Mouse (Mus musculus): ENCODE measurements around the gene Sphkap. TPM values are rescaled to one million over a fixed set of nuclear protein-coding genes. Genes with fewer than 3 reads are reported as not detected.

The Sphkap gene
- 0.38 and 0.48 TPM in 2 replicates for polyA plus RNA-seq (2015; fragmentation: Nextera tagmentation; extraction: Ambion mirVana)

DNA sequence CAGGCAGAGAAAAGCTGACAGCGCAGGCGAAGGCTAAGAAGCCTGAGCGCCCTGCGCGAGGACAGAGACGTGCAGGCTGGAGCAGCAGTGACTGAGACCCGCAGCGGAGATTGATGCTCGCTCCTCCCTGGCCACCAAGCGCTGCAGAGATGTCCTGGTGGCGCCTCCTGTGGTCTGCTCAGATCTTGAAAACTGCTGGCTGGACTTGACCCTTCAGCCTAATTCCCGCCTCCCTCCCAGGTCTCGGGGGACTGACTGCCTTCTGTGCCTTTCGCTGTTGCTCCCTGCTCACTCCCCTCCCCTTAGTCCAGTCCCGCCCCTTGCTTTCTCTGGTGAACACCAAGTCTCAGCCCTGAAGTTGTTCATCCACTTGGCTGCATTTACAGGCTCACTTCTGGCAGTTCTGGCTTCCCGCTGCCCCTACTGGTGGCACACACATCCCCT lies at the start of gene Sphkap:
TSS of gene Sphkap (minus strand) at position 180 of the 444 bp plus-strand sequence.
- Histone ChIP-seq H3K4me3 (ENCODE audit: low read depth, low read length) (peak within 1 kb of the TSS; percentile 21), H3K9ac (ENCODE audit: low read depth, low read length) (no peak within 1 kb of the TSS), H3K4me1 (replicated peaks; ENCODE audit: control insufficient read depth, insufficient read depth, low read length) (no peaks in the 10 kb centered on the region), H3K27me3 (replicated peaks; ENCODE audit: control insufficient read depth, insufficient read depth, low read length) (no peaks in the 10 kb centered on the region), H3K4me2 (replicated peaks; ENCODE audit: low read depth) (peak within 1 kb of the TSS; percentile 56), H3K9me3 (ENCODE audit: control insufficient read depth) (no peaks in the 10 kb centered on the region), H3K27ac (ENCODE audit: low read depth, low read length) (no peak within 1 kb of the TSS), H3K36me3 (ENCODE audit: control insufficient read depth, insufficient read depth) (no peaks in the 10 kb centered on the region)
- WGBS: 1% methylated on average over 16 of the region's 16 CpGs
- ATAC-seq: no peak
- TF ChIP-seq CTCF (IDR thresholded peaks at IDR 0.05; ENCODE audit: low read depth): peak; percentile 48

- Histone ChIP-seq H3K4me1 (replicated peaks; ENCODE audit: control insufficient read depth, insufficient read depth, low read length) (no peaks in the 10 kb centered on the region), H3K9ac (ENCODE audit: low read depth, low read length) (no peak overlapping the region), H3K36me3 (ENCODE audit: control insufficient read depth, insufficient read depth) (no peaks in the 10 kb centered on the region), H3K4me3 (ENCODE audit: low read depth, low read length) (no peak overlapping the region), H3K4me2 (replicated peaks; ENCODE audit: low read depth) (no peak overlapping the region), H3K27ac (ENCODE audit: low read depth, low read length) (no peak overlapping the region), H3K27me3 (replicated peaks; ENCODE audit: control insufficient read depth, insufficient read depth, low read length) (no peaks in the 10 kb centered on the region), H3K9me3 (ENCODE audit: control insufficient read depth) (no peaks in the 10 kb centered on the region)
- no peak for TF ChIP-seq CTCF (IDR thresholded peaks at IDR 0.05; ENCODE audit: low read depth)
- no peak for ATAC-seq
- WGBS: 78% methylated on average over 5 of the region's 5 CpGs
Observed at GRCm38 (mm10) chr1:83451291-83451690, 43.3 kb upstream of the Sphkap start.

DNA sequence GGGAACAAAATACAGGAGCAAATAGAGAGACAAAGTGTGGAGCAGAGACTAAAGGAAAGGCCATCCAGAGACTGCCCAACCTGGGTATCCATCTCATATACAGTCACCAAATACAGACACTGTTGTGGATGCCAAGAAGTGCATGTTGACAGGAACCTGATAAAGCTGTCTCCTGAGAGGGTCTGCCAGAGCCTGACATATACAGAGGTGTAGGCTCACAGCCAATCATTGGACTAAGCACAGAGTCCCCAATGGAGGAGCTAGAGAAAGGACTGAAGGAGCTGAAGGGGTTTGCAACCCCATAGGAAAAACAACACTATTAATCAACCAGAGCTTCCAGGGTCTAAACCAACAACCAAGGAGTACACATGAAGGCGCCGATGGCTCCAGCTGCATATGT lies 32.4 kb upstream of the Sphkap start:
- ATAC-seq: no peak
- Histone ChIP-seq H3K4me2 (replicated peaks; ENCODE audit: low read depth) (no peak overlapping the region), H3K4me1 (replicated peaks; ENCODE audit: control insufficient read depth, insufficient read depth, low read length) (no peaks in the 10 kb centered on the region), H3K36me3 (ENCODE audit: control insufficient read depth, insufficient read depth) (no peaks in the 10 kb centered on the region), H3K4me3 (ENCODE audit: low read depth, low read length) (no peak overlapping the region), H3K27me3 (replicated peaks; ENCODE audit: control insufficient read depth, insufficient read depth, low read length) (no peaks in the 10 kb centered on the region), H3K9ac (ENCODE audit: low read depth, low read length) (no peak overlapping the region), H3K9me3 (ENCODE audit: control insufficient read depth) (no peaks in the 10 kb centered on the region), H3K27ac (ENCODE audit: low read depth, low read length) (no peak overlapping the region)
- no peak for TF ChIP-seq CTCF (IDR thresholded peaks at IDR 0.05; ENCODE audit: low read depth)
- WGBS: 95% methylated on average over 2 of the region's 2 CpGs

DNA sequence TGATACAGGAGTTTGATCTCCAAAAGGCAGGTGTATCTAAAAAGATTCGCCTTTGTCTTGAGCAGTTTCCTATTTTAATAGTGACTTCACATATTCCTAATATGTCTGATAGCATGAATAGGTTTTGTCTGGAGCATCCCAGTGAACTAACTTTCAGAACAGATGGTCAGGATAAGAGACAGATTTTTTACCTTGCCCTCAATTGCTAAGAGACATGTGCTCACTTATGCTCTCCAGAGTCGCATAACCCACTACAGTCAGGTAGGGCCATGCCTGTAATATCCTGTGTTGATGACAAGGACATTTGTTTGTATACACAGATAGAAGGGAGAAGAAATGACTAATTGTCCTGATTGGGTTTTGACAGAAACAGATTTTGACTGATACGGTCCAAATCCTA lies 25.9 kb upstream of the Sphkap start:
- H3K27me3 ChIP-seq (replicated peaks; ENCODE audit: control insufficient read depth, insufficient read depth, low read length): no peaks in the 10 kb centered on the region
- TF ChIP-seq CTCF (IDR thresholded peaks at IDR 0.05; ENCODE audit: low read depth): no peak
- H3K9ac ChIP-seq (ENCODE audit: low read depth, low read length): no peak overlapping the region
- ATAC-seq: no peak
- H3K27ac ChIP-seq (ENCODE audit: low read depth, low read length): no peak overlapping the region
- H3K36me3 ChIP-seq (ENCODE audit: control insufficient read depth, insufficient read depth): no peaks in the 10 kb centered on the region
- no peaks in the 10 kb centered on the region for H3K9me3 ChIP-seq (ENCODE audit: control insufficient read depth)
- H3K4me2 ChIP-seq (replicated peaks; ENCODE audit: low read depth): no peak overlapping the region
- H3K4me3 ChIP-seq (ENCODE audit: low read depth, low read length): no peak overlapping the region
- H3K4me1 ChIP-seq (replicated peaks; ENCODE audit: control insufficient read depth, insufficient read depth, low read length): no peaks in the 10 kb centered on the region
- 92% methylated on average over 3 of the region's 3 CpGs for WGBS

GRCm38 (mm10) chr1:83429866-83430265 lies 21.9 kb upstream of the Sphkap start:
- no peak for ATAC-seq
- Histone ChIP-seq H3K4me2 (replicated peaks; ENCODE audit: low read depth) (no peak overlapping the region), H3K9me3 (ENCODE audit: control insufficient read depth) (no peaks in the 10 kb centered on the region)

DNA sequence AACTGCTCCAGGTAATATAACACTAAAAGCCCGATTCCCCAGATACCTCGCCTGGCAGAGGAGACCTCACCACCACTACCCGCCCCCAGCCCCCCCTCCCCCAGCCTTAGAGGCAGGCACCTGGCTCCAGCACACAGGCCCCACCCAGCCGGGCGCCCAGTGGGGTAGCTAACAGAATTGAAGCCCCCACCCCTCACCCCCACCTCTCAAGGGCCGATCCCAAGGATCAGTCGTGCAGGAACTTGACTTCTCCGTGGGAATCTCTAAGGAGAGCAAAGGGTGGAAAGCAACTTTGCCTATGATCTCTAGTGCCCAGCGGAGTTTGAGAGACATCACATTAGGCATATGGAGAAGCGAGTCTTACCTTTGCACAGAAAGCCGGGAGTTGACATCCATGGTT lies 384 bp downstream of the Sphkap start:
- Histone ChIP-seq H3K4me1 (replicated peaks; ENCODE audit: control insufficient read depth, insufficient read depth, low read length) (no peaks in the 10 kb centered on the region), H3K4me2 (replicated peaks; ENCODE audit: low read depth) (peak overlapping the region; percentile 56), H3K4me3 (ENCODE audit: low read depth, low read length) (peak overlapping the region; percentile 21), H3K27ac (ENCODE audit: low read depth, low read length) (no peak overlapping the region), H3K9me3 (ENCODE audit: control insufficient read depth) (no peaks in the 10 kb centered on the region), H3K27me3 (replicated peaks; ENCODE audit: control insufficient read depth, insufficient read depth, low read length) (no peaks in the 10 kb centered on the region), H3K9ac (ENCODE audit: low read depth, low read length) (no peak overlapping the region), H3K36me3 (ENCODE audit: control insufficient read depth, insufficient read depth) (no peaks in the 10 kb centered on the region)
- TF ChIP-seq CTCF (IDR thresholded peaks at IDR 0.05; ENCODE audit: low read depth): no peak
- ATAC-seq: no peak
- WGBS: 4% methylated on average over 11 of the region's 11 CpGs

More at GRCm38 (mm10) chr1:83429866-83430265, 21.9 kb upstream of the Sphkap start:
- TF ChIP-seq CTCF (IDR thresholded peaks at IDR 0.05; ENCODE audit: low read depth): no peak
- H3K27me3 ChIP-seq (replicated peaks; ENCODE audit: control insufficient read depth, insufficient read depth, low read length): no peaks in the 10 kb centered on the region
- no peak overlapping the region for H3K27ac ChIP-seq (ENCODE audit: low read depth, low read length)
- H3K4me3 ChIP-seq (ENCODE audit: low read depth, low read length): no peak overlapping the region
- H3K4me1 ChIP-seq (replicated peaks; ENCODE audit: control insufficient read depth, insufficient read depth, low read length): no peaks in the 10 kb centered on the region
- no peaks in the 10 kb centered on the region for H3K36me3 ChIP-seq (ENCODE audit: control insufficient read depth, insufficient read depth)
- no peak overlapping the region for H3K9ac ChIP-seq (ENCODE audit: low read depth, low read length)
